Mouse (Mus musculus): ENCODE measurements around the gene Gm3336. TPM values are rescaled to one million over a fixed set of nuclear protein-coding genes. Genes with fewer than 3 reads are reported as not detected.

Gene Gm3336
- total RNA-seq, 1 experiment = 1.8 TPM

DNA sequence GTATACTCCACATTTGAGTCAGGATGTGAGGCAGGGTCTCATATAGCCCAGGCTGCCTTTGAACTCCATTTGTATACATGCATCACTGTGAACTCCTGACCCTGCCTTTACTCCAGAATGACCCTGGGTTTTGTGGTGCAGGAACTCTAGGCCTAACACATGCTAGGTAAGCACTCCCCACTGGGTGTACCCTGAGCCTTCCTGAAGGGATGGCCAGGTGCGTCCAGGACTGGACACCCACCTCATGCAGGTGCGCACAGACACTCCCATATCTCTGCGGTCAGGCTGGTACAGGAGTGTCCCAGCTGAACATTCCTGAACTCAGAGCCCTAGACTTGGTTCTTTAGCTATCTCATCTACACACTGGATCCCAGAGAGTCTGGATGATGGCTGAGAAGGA, 44.2 kb upstream of the Gm3336 start:
- Histone ChIP-seq H3K36me3 (ENCODE audit: control insufficient read depth, insufficient read depth, low read length, poor library complexity, severe bottlenecking) (peaks cover 25% of the 10 kb centered on the region; the same call in 1 of the 2 replicates), H3K27ac (ENCODE audit: insufficient read depth, low read depth, low read length, poor library complexity, severe bottlenecking) (peak overlapping the region; percentile 99), H3K4me1 (ENCODE audit: control insufficient read depth in 2 of 2, insufficient read depth in 2 of 2, low read length in 2 of 2, poor library complexity in 1 of 2) (peaks cover 16 to 34% of the 10 kb centered on the region in 2 experiments), H3K4me3 (ENCODE audit: insufficient read depth in 1 of 2, low read depth in 1 of 2, low read length in 2 of 2, poor library complexity in 1 of 2, severe bottlenecking in 1 of 2) (peak overlapping the region; percentile 94 to 97), H3K9me3 (ENCODE audit: control insufficient read depth, insufficient read depth, low read depth, low read length) (no peaks in the 10 kb centered on the region), H3K9ac (ENCODE audit: insufficient read depth, low read depth, low read length, poor library complexity, severe bottlenecking) (peak overlapping the region; percentile 99)
- no peak for DNase-seq (ENCODE audit: low read depth, low spot score)
- in situ Hi-C loops (cut with MboI; ENCODE audit: low sequenced_read_pairs in 2 of 2, unreplicated experiment in 2 of 2) = no loop called here
- TF ChIP-seq ZNF384 (IDR thresholded peaks at IDR 0.05; ENCODE audit: low read depth, low read length) (no peak), CHD2 (IDR thresholded peaks at IDR 0.05; ENCODE audit: low read depth, low read length) (no peak), ZC3H11A (IDR thresholded peaks at IDR 0.05; ENCODE audit: borderline replicate concordance, low read depth, low read length) (no peak), HCFC1 (IDR thresholded peaks at IDR 0.05; ENCODE audit: borderline replicate concordance, insufficient read depth, low read length) (no peak)

- Histone ChIP-seq H3K4me3 (ENCODE audit: insufficient read depth in 1 of 2, low read depth in 1 of 2, low read length in 2 of 2, poor library complexity in 1 of 2, severe bottlenecking in 1 of 2) (peak overlapping the region; percentile 19 to 97; a peak in 3 of 4 replicates), H3K9me3 (ENCODE audit: control insufficient read depth, insufficient read depth, low read depth, low read length) (no peaks in the 10 kb centered on the region), H3K9ac (ENCODE audit: insufficient read depth, low read depth, low read length, poor library complexity, severe bottlenecking) (peak overlapping the region; percentile 99), H3K4me1 (ENCODE audit: control insufficient read depth in 2 of 2, insufficient read depth in 2 of 2, low read length in 2 of 2, poor library complexity in 1 of 2) (peaks cover 19 to 38% of the 10 kb centered on the region in 2 experiments), H3K36me3 (ENCODE audit: control insufficient read depth, insufficient read depth, low read length, poor library complexity, severe bottlenecking) (peaks cover 30% of the 10 kb centered on the region; the same call in 1 of the 2 replicates), H3K27ac (ENCODE audit: insufficient read depth, low read depth, low read length, poor library complexity, severe bottlenecking) (peak overlapping the region; percentile 99)
- no peak for TF ChIP-seq ZNF384 (IDR thresholded peaks at IDR 0.05; ENCODE audit: low read depth, low read length)
- no peak for TF ChIP-seq CHD2 (IDR thresholded peaks at IDR 0.05; ENCODE audit: low read depth, low read length)
- no peak for TF ChIP-seq ZC3H11A (IDR thresholded peaks at IDR 0.05; ENCODE audit: borderline replicate concordance, low read depth, low read length)
- no peak for TF ChIP-seq HCFC1 (IDR thresholded peaks at IDR 0.05; ENCODE audit: borderline replicate concordance, insufficient read depth, low read length)
- no peak for TF ChIP-seq MAFK (IDR thresholded peaks at IDR 0.05; ENCODE audit: insufficient read depth, low read depth, low read length)
- in situ Hi-C loops (cut with MboI; ENCODE audit: low sequenced_read_pairs in 2 of 2, unreplicated experiment in 2 of 2) = no loop called here
- no peak for DNase-seq (ENCODE audit: low read depth, low spot score)
Observed at GRCm38 (mm10) chr8:70674716-70675115, 43.6 kb upstream of the Gm3336 start.

- TF ChIP-seq HCFC1 (IDR thresholded peaks at IDR 0.05; ENCODE audit: borderline replicate concordance, insufficient read depth, low read length) (no peak), ZC3H11A (IDR thresholded peaks at IDR 0.05; ENCODE audit: borderline replicate concordance, low read depth, low read length) (no peak)
- DNase-seq (ENCODE audit: low read depth, low spot score) = no peak
- Histone ChIP-seq H3K4me1 (ENCODE audit: control insufficient read depth in 2 of 2, insufficient read depth in 2 of 2, low read length in 2 of 2, poor library complexity in 1 of 2) (peaks cover 19 to 41% of the 10 kb centered on the region in 2 experiments), H3K36me3 (ENCODE audit: control insufficient read depth, insufficient read depth, low read length, poor library complexity, severe bottlenecking) (peaks cover 31% of the 10 kb centered on the region; the same call in 1 of the 2 replicates), H3K9me3 (ENCODE audit: control insufficient read depth, insufficient read depth, low read depth, low read length) (no peaks in the 10 kb centered on the region), H3K27ac (ENCODE audit: insufficient read depth, low read depth, low read length, poor library complexity, severe bottlenecking) (peak overlapping the region; percentile 99; the same call in 1 of the 2 replicates), H3K9ac (ENCODE audit: insufficient read depth, low read depth, low read length, poor library complexity, severe bottlenecking) (peak overlapping the region; percentile 99; the same call in 1 of the 2 replicates), H3K4me3 (ENCODE audit: insufficient read depth in 1 of 2, low read depth in 1 of 2, low read length in 2 of 2, poor library complexity in 1 of 2, severe bottlenecking in 1 of 2) (peak overlapping the region; percentile 19 to 97; a peak in 2 of 4 replicates)
- in situ Hi-C loops (cut with MboI; ENCODE audit: low sequenced_read_pairs in 2 of 2, unreplicated experiment in 2 of 2) = no loop called here
Observed at GRCm38 (mm10) chr8:70675336-70675735, 43.0 kb upstream of the Gm3336 start.

- in situ Hi-C loops (cut with MboI; ENCODE audit: low sequenced_read_pairs in 2 of 2, unreplicated experiment in 2 of 2) = no loop called here
- Histone ChIP-seq H3K9ac (ENCODE audit: insufficient read depth, low read depth, low read length, poor library complexity, severe bottlenecking) (peak overlapping the region; percentile 4; the same call in 1 of the 2 replicates), H3K4me3 (ENCODE audit: insufficient read depth in 1 of 2, low read depth in 1 of 2, low read length in 2 of 2, poor library complexity in 1 of 2, severe bottlenecking in 1 of 2) (no peak overlapping the region), H3K27ac (ENCODE audit: insufficient read depth, low read depth, low read length, poor library complexity, severe bottlenecking) (no peak overlapping the region), H3K36me3 (ENCODE audit: control insufficient read depth, insufficient read depth, low read length, poor library complexity, severe bottlenecking) (peaks cover 31% of the 10 kb centered on the region; the same call in 1 of the 2 replicates), H3K4me1 (ENCODE audit: control insufficient read depth in 2 of 2, insufficient read depth in 2 of 2, low read length in 2 of 2, poor library complexity in 1 of 2) (peaks cover 18 to 36% of the 10 kb centered on the region in 2 experiments), H3K9me3 (ENCODE audit: control insufficient read depth, insufficient read depth, low read depth, low read length) (no peaks in the 10 kb centered on the region)
- no peak for DNase-seq (ENCODE audit: low read depth, low spot score)
- no peak for TF ChIP-seq ZC3H11A (IDR thresholded peaks at IDR 0.05; ENCODE audit: borderline replicate concordance, low read depth, low read length)
- no peak for TF ChIP-seq HCFC1 (IDR thresholded peaks at IDR 0.05; ENCODE audit: borderline replicate concordance, insufficient read depth, low read length)
- TF ChIP-seq CHD2 (IDR thresholded peaks at IDR 0.05; ENCODE audit: low read depth, low read length) = no peak
- no peak for TF ChIP-seq ZNF384 (IDR thresholded peaks at IDR 0.05; ENCODE audit: low read depth, low read length)
- no peak for TF ChIP-seq MAFK (IDR thresholded peaks at IDR 0.05; ENCODE audit: insufficient read depth, low read depth, low read length)
Observed at GRCm38 (mm10) chr8:70677451-70678080, 40.8 kb upstream of the Gm3336 start.

All from ES-E14 (cell line).